Mouse (Mus musculus) gastrocnemius, adult 2 months (tissue): ENCODE measurements around the gene Tmem243. TPM values are rescaled to one million over a fixed set of nuclear protein-coding genes. Genes with fewer than 3 reads are reported as not detected.
A peak's percentile ranks its signal among the peaks of the same experiment; 100 is the strongest.

Experiments
- DNase-seq: peaks from one replicate; pipeline ENCODE4 v3.0.0; 2022
- H3K27ac ChIP-seq: fragments of 200-600 bp; 2 replicates; pipeline ENCODE4 v1.8.1; 2022; ENCODE audit warnings: mild to moderate bottlenecking
- H3K4me3 ChIP-seq: fragments of 200-600 bp; 2 replicates; pipeline ENCODE4 v1.8.1; 2022; ENCODE audit warnings: mild to moderate bottlenecking, moderate library complexity
- CTCF ChIP-seq: fragments of 200-600 bp; IDR thresholded peaks from 2 replicates; pipeline ENCODE4 v1.8.1; 2022; ENCODE audit warnings: antibody characterized with exemption, mild to moderate bottlenecking, moderate library complexity
- intact Hi-C: fragments of 180-260 bp; cut with DNase I; formaldehyde crosslinking; loops from one replicate; pipeline ENCODE4 v1.15.1; 2025
- long read RNA-seq, 2 experiments: library from polyadenylated mRNA; stranded (forward); transcript quantifications; one replicate each; pipeline ENCODE4 v2.0.0; 2021
- total RNA-seq, 2 experiments: library from RNA; stranded (reverse); gene quantifications; 2 replicates each; pipeline ENCODE4 v1.2.3; 2021

The Tmem243 gene
- 1 to 10 TPM; 7.5 to 9.5 TPM for total RNA-seq
- long read RNA-seq, experiment 1, transcript Tmem243-201 (5 exons, 1,040 nt) = major isoform, 11 of 11 reads
- long read RNA-seq, experiment 1, partial matches to known transcripts = 0 of 11 reads
- long read RNA-seq, experiment 1, other reads (novel, unspliced or antisense) = 0 of 11 reads
- long read RNA-seq, experiment 2, transcript Tmem243-201 (5 exons, 1,040 nt) = major isoform, 11 of 15 reads
- long read RNA-seq, experiment 2, partial matches to known transcripts = 1 of 15 reads
- long read RNA-seq, experiment 2, other reads (novel, unspliced or antisense) = 3 of 15 reads

GRCm38 (mm10) chr5:9100207-9100848 is at the start of gene Tmem243:
TSS of gene Tmem243 (plus strand) at chr5:9100668.
- Histone ChIP-seq H3K4me3 (peak within 1 kb of the TSS; percentile 99), H3K27ac (peak within 1 kb of the TSS; percentile 93)
- intact Hi-C loops = loop anchor here (5.0 kb wide), 1 partner anchor 103 kb away; the partner anchor contains the start of gene Crot
- DNase-seq = peak; percentile 96
- TF ChIP-seq CTCF = no peak

- DNase-seq = peak; percentile 60
- Histone ChIP-seq H3K27ac (no peak overlapping the region), H3K4me3 (no peak overlapping the region)
- TF ChIP-seq CTCF = no peak; the same call in 1 of the 2 replicates
- intact Hi-C loops = loop anchor here (10.0 kb wide), 1 partner anchor 111 kb away; no protein-coding TSS in a partner anchor
Measured at GRCm38 (mm10) chr5:9056020-9056660, 44.3 kb upstream of the Tmem243 start.

- intact Hi-C loops = loop anchor here (10.0 kb wide), 1 partner anchor 113 kb away; no protein-coding TSS in a partner anchor
- Histone ChIP-seq H3K27ac (no peak overlapping the region), H3K4me3 (no peak overlapping the region)
- no peak for DNase-seq
- no peak for TF ChIP-seq CTCF
Measured at GRCm38 (mm10) chr5:9057277-9057879, 43.1 kb upstream of the Tmem243 start.

- peak; percentile 33; the same call in 1 of the 2 replicates for TF ChIP-seq CTCF
- peak overlapping the region; percentile 28; the same call in 1 of the 2 replicates for H3K4me3 ChIP-seq
- intact Hi-C loops = loop anchor here (10.0 kb wide), 3 partner anchors 55 to 195 kb away; no protein-coding TSS in a partner anchor
- no peak for DNase-seq
- H3K27ac ChIP-seq = no peak overlapping the region
Measured at GRCm38 (mm10) chr5:9059303-9060023, 41.0 kb upstream of the Tmem243 start.

- no peak for TF ChIP-seq CTCF
- Histone ChIP-seq H3K4me3 (no peak overlapping the region), H3K27ac (no peak overlapping the region)
- intact Hi-C loops = loop anchor here (10.0 kb wide), 2 partner anchors 55 to 195 kb away; no protein-coding TSS in a partner anchor
- DNase-seq = no peak
Measured at GRCm38 (mm10) chr5:9060228-9060627, 40.2 kb upstream of the Tmem243 start.

GRCm38 (mm10) chr5:9064217-9064616 is 36.3 kb upstream of the Tmem243 start:
- intact Hi-C loops = loop anchor here (10.0 kb wide), 2 partner anchors 51 to 199 kb away; no protein-coding TSS in a partner anchor

GRCm38 (mm10) chr5:9068886-9069285 is 31.6 kb upstream of the Tmem243 start:
- DNase-seq = peak; percentile 50
- intact Hi-C loops = loop anchor here (10.0 kb wide), 2 partner anchors 46 to 204 kb away; no protein-coding TSS in a partner anchor
- Histone ChIP-seq H3K4me3 (no peak overlapping the region), H3K27ac (no peak overlapping the region)
- no peak for TF ChIP-seq CTCF

More at GRCm38 (mm10) chr5:9064217-9064616, 36.3 kb upstream of the Tmem243 start:
- Histone ChIP-seq H3K27ac (no peak overlapping the region), H3K4me3 (no peak overlapping the region)
- no peak for DNase-seq
- TF ChIP-seq CTCF = no peak

GRCm38 (mm10) chr5:9069599-9070209 is 30.8 kb upstream of the Tmem243 start:
- Histone ChIP-seq H3K4me3 (no peak overlapping the region), H3K27ac (no peak overlapping the region)
- TF ChIP-seq CTCF = no peak
- intact Hi-C loops = loop anchor here (10.0 kb wide), 2 partner anchors 45 to 205 kb away; no protein-coding TSS in a partner anchor
- no peak for DNase-seq

- TF ChIP-seq CTCF = no peak
- DNase-seq = no peak
- Histone ChIP-seq H3K4me3 (no peak overlapping the region), H3K27ac (no peak overlapping the region)
- intact Hi-C loops = no loop called here
Measured at GRCm38 (mm10) chr5:9071360-9071759, 29.1 kb upstream of the Tmem243 start.

- intact Hi-C loops = no loop called here
- TF ChIP-seq CTCF = peak; percentile 52
- Histone ChIP-seq H3K27ac (no peak overlapping the region), H3K4me3 (no peak overlapping the region)
- no peak for DNase-seq
Measured at GRCm38 (mm10) chr5:9073177-9073854, 27.2 kb upstream of the Tmem243 start.
